Mouse (Mus musculus) adrenal gland, postnatal 14 days (tissue): Measurements from ENCODE around the gene Riiad1. TPM values are rescaled to one million over a fixed set of nuclear protein-coding genes. Genes with fewer than 3 reads are reported as not detected.

Source experiments
- DNase-seq: peaks from one replicate; pipeline ENCODE4 v3.0.0; 2021; ENCODE audit warnings: mixed read lengths
- long read RNA-seq, 2 experiments: library from polyadenylated mRNA; stranded (forward); transcript quantifications; one replicate each; pipeline ENCODE4 v2.0.0; 2021
- total RNA-seq: library from RNA; stranded (reverse); gene quantifications from 2 replicates; pipeline ENCODE4 v1.2.3, GENCODE M21; 2021

Riiad1 gene
- total RNA-seq = 4.0 and 4.4 TPM in 2 replicates
- long read RNA-seq, experiment 1, partial matches to known transcripts = 4 of 4 reads
- long read RNA-seq, experiment 1, other reads (novel, unspliced or antisense) = 0 of 4 reads
- long read RNA-seq, experiment 2, partial matches to known transcripts = 4 of 4 reads
- long read RNA-seq, experiment 2, other reads (novel, unspliced or antisense) = 0 of 4 reads

DNA sequence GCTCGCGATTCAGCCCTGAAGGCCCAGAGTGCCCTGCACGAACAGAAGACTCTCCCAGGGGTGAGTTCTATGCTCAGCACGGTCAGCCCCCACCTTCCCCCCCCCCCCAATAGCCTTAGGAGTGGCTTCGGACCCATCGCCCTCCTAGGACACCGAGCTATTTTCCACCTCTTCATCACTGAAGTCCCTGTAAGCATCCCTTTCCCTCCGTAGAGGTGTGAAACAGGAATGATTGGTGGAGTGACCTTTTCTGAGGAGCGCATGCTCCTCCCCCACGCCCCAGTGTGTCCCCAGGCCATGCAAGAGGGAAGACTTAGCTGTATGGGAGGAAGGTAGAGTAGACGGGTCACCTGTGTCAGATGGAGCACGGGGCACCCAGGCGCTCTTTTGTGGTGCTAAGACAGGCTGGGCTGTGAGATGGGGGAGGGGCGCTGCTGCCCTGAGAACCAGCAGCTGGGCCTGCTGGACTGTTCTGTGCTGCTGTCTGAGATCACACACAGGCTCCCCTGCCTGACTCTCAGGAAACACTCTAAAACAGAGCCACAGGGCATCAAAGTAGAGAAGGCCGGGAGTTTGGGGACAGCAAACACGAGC, at the start of gene Riiad1:
Riiad1 (minus strand) TSS at position 51 of the 594 bp plus-strand sequence.
- DNase-seq = no peak

DNA sequence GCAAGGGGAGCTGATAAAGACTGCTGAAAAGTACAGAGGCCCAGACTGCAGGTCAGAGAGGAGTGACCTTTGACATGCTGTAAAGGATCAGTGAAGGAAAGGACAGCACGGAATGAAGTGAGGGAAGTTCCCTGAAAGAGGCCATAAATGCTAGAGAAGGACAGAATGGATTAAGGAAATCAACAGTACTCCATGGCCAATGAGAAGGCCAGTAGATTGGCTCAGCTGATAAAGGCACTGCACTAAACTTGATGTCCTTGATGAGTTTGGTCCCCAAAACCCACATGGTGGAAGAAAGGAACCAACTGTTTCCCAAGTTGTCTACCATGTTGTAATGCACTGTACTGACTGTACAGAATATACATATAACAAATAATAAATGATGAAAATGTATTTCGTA, 46.6 kb upstream of the Riiad1 start:
- DNase-seq = no peak

DNA sequence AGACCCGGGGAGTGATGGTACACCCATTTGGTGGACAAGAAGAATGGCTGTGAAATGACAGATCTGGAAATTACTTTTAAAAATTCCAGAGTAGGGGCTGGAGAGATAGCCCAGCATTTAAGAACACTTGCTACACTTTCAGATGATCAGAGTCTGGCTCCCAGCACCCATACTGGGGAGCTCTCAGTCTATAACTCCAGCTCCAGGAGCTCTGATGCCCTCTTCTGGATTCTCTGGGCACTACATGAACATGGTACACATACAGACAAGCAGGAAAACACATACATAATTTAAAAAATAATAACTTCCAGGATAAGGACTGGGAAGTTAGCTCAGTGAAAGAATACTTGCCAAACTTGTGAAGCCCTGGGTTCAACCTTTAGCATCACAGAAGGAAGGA, 26.5 kb upstream of the Riiad1 start:
- DNase-seq = no peak

DNA sequence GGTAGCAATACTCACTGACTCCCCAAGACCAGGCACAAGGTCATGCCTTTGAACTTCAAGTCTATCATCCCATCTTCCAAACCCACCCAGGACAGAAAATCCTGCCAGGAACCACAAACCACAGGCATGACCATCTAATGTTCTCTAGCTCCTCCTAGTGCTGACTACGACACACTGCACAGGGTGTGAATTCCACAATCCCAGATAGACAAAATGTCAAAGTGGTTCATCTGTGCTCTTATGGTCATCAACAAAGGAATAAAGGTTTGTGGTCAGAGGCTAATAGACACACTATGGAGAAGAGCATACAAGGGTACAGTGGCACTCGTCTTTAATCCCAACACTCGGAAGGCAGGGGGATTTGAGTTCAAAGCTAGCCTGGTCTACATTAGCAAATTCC, 22.1 kb upstream of the Riiad1 start:
- no peak for DNase-seq

DNA sequence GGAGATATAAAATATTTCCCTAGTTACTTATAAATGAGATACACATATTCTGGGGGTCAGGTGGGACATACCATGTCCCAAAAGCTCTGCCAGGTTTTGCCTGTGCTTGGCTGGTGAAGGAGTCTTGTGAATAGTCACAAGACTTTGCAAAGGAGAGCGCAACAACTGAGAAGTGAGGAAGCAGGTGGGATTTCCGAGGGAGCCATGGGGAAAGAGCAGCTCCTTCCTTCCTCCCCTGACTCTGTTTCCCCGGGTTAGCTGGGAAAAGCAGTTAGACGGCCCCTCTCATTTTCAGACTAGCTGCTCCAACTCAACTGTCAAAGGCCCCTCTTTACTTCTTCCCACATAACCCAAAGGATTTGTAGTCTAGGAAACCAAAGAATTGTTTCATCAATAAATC, 17.0 kb upstream of the Riiad1 start:
- DNase-seq = no peak

DNA sequence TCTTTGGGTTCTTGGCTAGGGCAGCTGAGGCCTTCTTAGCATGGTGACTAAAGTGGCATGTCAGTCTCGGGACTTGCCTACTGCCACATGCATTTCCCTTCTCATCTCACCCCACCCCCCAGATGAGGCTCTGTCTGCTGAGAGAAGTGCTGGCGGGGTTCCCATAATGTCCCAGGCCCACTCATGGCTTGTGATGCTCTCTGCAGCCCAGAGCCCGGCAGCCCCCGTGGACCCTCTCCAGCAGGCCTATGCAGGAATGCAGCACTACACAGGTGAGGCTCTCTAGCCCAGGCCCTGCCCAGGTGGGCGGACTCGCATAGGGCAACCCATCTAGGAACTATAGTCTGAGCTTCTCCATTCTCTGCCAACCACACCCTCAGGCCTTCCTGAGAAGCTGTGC, 7.4 kb upstream of the Riiad1 start:
- no peak for DNase-seq

DNA sequence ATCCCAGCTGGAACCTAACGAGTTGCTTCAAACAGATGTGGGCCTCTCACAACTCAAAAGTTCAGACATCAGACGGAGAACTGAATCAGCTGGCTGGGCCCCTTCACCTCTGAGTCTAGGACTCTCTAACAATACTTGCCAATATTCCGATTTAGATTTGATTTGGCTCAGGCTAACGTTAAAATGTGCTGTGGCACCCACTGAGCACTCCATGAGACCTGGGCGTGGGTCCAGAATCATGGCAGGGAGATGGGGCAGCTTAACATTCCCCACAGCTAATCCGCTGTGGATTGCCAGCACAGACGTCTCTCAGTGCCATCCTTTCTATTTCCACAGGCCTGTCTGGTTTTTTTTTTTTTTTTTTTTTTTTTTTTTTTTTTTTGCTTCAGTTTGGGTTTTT, 5.8 kb upstream of the Riiad1 start:
- DNase-seq = no peak

DNA sequence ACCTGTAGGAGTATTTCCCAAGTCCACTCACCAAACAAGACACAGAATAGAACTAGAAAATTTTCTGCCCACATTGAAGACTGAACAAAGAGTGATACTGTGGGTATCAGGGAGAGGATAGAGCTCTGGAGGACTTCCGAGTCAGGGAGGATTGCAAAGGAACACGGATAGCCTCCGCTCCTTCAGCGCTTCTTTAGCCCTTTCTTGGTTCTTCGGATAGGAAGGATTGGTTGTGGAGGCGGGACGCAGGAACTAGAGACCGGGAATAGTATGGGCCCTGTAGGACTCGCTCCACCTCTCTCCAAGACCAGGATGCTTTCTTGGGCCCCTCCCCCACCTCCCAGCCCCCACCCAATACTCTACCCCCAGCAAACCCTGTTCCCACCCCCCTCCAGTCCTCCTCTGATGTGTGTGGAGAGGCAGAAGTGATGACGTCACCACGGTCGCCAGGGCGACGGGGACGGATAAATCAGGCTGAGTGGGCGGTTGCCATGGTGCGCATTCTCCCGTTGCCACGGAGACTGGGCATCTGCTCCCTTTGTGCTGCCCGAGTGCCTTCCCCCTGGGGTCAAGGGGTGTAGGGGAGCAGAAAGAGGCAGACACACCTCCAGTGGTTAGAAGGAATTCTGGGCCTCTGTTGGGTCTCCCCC, 3.8 kb upstream of the Riiad1 start:
- DNase-seq = peak; percentile 81

DNA sequence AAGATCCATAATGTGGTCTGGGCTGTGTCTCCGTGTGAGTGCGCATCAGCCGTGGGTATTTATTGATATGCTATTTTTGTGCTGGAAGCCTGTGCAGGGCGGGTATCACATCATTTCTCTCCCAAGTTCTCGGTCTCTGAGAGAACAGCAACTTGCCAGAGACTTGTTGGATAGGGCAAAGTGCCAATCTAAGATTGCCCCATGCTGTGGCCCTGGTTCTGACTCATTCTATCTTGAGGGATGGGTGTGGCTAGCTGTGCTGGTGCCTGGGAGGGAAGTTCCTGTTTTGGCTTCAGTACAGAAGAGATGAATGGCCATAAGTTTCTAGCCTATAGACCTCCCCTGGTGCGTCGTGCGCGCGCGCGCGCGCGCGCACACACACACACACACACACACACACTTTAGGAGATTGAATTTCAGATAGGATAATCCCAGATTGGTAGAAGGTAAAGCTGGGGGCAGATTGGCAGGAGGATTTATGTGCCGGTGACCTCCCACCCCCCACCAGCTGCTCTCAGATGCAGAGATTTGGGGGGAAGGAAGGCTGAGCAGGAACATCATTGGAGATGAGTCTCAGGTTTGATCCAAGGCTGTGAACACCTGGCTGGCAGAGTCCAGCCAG, 2.7 kb upstream of the Riiad1 start:
- peak; percentile 62 for DNase-seq

DNA sequence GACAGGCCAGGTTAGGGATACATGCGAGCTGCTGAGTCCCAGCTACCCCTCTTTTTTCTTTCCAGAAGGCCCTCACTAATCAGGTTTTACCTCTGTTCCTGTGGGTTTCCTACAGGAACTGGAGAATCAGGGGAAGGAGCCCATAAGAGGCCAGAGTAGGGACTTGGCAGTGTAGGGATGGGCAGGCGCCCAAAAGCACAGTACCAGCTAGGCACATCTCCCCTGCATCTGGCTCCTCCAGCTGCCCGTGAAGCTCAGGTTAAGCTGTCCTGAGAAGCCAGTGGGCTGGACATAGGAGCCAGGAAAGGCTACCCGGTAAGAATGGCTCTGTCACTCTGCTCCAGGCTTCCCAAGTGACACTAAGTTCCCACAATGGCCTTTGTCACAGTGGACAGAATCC, 1.3 kb upstream of the Riiad1 start:
- DNase-seq = no peak

DNA sequence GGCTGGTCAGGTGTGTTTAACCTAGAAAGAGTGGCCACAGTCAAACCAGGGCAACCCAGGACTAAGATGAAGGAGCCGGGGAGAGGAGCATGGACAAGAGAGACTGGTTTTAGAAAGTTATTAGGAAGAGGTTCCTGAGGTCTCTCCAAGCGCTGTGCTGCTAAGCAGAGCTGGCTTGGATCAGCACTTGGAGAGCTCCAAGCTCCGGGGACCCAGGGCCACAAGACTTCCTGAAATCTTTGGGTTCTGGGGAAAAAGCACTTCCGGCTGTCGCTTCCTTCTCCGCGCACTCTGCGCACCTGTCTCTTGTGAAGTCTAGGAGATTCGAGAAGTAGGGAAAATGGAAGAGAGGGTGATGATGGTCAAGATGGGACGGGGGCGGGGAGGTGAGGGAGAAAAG, 577 bp downstream of the Riiad1 start:
- DNase-seq = peak; percentile 67

DNA sequence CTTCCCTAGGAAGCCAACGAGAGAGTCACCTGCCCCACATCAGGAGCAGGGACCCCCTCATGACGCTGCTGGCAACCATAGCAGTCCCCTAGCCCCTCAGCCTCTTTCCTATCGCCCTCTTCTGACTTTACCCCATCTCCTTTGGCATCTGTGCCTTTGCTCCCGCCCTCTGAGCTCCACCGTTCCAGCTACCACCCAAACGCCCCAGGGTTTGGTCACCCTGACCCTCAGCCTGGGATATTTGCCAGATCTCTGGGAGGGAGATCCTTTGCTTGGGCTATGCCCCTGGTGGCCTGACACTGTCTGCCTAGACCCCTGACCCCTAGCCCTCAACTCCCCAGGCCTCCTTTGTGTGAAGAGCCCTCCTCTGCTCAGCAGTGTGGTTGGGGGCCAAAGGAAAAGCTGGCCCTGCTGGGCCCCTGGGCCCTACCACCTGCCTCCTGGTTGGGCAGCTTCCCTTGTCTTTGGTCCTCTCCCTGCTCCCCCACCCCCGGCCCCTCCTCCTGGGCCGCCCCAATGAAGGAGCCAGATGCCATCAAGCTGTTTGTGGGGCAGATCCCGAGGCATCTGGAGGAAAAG, 1.5 kb downstream of the Riiad1 start:
- DNase-seq = no peak

DNA sequence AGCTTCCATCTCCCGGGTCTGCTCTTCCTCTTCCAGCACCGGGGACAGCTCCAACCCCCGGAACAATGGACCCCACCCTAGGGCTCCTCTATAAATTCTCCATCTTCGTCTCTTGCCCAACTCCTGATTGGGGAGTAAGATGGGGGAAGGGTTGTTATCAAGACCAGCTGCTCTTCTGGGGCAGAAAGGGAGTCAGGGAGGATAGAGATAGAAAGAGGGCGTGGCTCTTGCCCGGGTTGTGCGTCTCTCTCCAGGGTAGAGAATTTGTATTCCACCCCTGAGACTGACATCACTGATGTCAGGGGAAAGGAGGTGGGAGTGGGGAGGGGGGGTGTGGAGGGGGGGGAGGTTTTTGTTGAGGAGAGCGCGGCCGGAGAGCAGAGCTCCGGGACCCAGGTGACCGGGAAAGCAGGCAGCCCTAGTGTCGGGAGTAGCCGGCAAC, 2.1 kb downstream of the Riiad1 start, which contains the start of gene Celf3:
Celf3 (plus strand) TSS at position 315 of the 442 bp plus-strand sequence.
- peak; percentile 52 for DNase-seq

DNA sequence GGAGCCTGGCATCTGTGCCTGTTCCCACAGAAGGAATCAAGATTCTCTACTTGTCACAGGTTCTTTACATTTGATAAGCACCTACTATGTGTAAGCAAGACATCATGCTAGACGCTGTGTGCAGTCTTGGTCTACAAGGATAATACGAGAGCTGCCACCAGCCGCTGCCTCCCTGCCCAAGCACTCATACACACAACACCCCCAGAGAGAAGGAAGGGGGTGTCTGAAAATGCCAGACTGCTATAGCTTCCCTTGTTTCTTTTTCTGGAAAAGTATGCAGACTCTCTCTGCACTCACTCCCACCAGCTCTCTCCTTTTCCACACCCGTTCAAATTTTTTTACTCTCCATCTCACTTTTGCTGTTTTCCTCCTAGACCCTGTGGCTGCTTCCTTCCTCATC, 2.7 kb downstream of the Riiad1 start:
- no peak for DNase-seq

DNA sequence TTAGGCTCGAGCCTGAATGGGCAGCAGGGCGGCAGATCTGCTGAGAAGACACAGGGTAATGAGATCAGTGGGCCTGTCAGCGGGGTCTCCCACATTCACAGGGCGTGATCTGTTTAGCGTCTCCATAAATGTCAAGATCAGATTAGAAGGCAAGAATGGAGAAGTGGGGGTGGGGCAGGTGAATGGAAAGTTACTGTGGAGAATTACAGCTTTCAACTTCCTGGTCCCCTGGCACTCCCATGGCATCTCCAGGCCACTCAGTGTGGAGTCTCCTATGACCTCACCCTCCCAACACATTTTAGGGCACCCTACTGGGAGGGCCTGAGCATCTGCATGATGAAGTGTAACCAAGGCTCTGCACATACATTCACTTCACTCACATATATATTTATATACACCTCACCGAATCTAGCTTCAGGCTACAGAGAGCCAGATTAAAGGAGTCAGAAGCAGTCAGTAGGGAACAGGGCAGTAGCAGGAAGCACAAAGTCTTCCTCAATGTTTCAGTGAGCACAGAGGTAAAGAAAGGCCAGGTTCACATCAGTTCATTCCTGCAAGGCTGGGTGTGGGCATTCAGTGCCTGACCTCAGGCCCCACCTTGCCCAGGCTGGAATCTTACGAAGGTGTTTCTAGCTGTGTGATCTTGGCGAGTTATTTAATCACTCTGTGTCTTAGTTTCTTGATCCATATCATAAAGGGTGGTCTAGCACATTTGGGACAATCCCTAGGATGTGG, 3.7 kb downstream of the Riiad1 start:
- peak; percentile 37 for DNase-seq

DNA sequence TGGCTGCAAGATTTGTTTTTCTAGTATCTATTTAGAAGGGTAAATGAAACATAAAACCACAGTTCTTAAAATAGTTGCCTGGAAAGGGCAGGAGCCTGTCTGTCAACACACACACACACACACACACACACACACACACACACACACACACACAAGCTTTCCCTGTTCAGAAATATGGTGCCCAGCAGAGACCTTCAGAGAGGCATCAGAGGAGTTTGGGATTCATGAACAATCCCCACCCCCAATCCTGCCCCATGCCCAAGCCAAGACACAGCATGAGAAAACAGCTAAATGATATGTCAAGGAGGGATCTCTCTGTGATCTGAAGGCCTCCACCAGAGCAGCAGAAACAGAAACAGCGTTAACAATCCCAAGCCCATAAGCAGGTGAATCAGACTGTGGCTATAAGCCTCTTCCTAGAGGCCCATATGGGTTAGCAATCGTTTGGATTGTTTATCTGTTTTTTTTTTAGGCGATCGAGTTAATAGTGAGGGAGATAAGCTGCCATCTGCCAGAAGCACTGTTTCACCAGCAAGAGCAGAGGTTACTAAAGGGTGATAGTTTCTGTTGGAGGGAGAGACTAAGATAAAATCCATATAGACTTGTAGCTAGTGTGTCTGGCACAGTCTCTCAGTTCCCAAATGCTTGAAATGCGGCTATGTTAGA, 6.4 kb downstream of the Riiad1 start:
- DNase-seq = no peak

DNA sequence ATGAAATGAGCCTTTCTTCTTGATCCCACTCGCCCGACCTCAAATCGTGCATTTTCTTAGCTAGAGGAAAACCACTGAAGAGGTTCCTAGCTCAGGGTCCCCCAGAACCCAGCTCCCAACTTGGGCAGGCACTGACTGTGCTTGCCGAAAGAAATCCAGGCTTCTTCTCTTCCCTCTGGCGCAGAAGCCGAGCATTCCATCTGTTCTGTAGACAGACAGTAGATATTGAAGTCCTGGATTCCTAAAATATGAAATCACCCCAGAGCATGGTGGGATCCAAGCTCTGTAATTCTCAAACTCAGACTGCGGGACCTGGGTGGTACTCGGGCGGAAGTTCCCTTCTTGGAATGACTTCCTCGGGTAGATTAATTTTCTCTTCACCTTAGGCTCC, 7.0 kb downstream of the Riiad1 start:
- no peak for DNase-seq

DNA sequence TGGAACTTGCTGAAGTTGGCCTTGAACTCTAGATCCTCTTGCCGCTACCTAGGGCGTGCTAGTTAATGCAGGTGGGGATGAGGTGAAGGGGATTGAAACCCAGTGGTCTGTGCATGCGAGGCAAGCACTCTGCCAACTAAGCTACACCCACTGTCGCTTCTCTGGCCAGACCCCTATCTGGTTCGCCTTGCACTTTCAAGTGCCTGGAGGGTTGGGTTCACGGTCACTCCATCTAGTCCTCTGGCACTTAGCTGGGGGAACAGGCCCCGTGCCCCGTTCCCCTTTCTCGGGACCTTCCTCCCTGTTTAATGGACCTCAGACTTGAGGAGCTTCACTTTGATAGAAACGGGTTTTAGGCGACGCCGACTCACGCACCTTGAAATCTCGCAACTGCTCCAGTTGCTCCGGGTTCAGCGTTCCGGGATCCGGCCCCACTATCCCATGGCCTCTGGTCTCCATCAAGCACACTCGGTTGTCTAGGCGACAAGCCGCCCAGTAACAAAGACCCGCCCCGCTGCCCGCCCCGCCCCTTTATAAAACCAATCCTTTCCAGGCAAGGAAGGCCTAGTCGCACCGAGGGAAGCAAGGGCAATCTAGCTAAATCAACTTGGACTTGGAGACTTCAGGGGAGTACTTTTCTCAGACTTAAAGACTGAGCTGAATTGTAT, 7.6 kb downstream of the Riiad1 start:
- DNase-seq = peak; percentile 65

DNA sequence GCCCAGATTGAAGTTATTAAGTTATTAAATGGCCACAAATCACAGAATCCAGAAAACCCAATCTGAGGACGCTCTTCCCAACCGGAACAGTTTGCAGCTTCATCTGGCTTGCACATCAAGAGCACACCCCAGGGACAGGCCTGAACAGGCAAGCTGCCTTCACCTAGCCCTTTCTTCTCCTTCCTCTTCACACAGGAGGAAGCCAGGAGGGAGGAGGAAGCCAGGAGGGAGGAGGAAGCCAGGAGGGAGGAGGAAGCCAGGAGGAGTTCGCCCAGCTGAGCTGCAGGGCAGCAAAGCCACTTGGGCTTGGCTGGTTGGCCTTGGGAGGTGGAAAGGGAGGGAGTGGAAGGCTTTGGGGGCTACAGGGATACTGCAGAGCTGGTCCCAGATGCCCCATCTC, 11.2 kb downstream of the Riiad1 start:
- no peak for DNase-seq

DNA sequence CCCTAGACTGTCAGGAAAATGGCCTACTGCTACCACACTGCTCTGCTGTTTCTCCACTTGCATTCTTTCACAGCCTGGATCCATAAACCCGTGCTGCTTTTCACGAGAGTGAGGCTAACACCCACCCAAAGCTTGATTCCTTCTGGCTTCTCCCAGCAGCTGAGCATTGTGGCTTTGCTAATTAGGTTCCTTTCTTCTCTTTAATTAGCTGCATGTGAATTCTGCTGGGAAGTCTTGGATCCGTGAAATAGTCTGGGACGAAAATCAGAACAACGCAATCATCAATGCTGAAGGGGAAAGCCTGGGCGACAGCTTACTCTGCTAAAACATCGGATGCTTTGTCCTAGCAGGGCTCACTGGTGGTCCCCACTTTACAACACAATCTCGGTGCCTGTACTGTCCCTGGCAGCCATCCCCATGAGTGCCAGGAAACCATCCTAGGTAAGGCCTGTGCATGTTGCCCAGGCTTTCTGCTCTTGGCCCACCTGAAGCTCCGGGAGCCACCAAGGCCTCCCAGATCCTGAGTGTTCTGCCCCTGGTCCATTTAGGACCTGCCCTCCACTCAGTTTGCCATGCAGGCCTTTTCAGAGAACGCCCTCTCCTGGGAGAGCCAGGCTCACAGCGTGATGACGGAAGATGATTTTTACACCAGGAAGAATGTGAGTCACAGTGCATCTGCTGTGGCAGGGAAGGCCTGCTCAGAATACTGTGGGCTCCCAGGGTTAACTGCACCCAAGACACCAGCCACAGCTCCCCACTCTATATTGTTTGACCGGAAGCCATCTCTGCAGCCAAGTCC, 14.3 kb downstream of the Riiad1 start:
- DNase-seq = no peak
